Mouse (Mus musculus) left cerebral cortex, adult 6 months (tissue): ENCODE measurements around the gene Dnajc28. TPM values are rescaled to one million over a fixed set of nuclear protein-coding genes. Genes with fewer than 3 reads are reported as not detected.

Source experiments
- long read RNA-seq, 2 experiments: library from polyadenylated mRNA; unstranded; transcript quantifications; one replicate each; pipeline ENCODE4 v2.0.0; 2019 to 2020
- polyA plus RNA-seq: library from polyadenylated mRNA; unstranded; fragments of <200 nt; fragmentation: Nextera tagmentation; gene quantifications from 2 replicates; pipeline ENCODE4 v1.2.3, GENCODE M21; 2021

Dnajc28 gene
- 10.2 and 13.2 TPM in 2 replicates for polyA plus RNA-seq
- long read RNA-seq, experiment 1, transcript Dnajc28-204 (2 exons, 3,535 nt): minor isoform, 6 of 32 reads
- long read RNA-seq, experiment 1, transcript Dnajc28-201 (2 exons, 3,368 nt): major isoform, 17 of 32 reads
- long read RNA-seq, experiment 1, partial matches to known transcripts: 0 of 32 reads
- long read RNA-seq, experiment 1, other reads (novel, unspliced or antisense): 8 of 32 reads
- long read RNA-seq, experiment 2, partial matches to known transcripts: 0 of 10 reads
- long read RNA-seq, experiment 2, other reads (novel, unspliced or antisense): 7 of 10 reads

GRCm38 (mm10) chr16:91618511-91619501, at the start of gene Dnajc28:
Dnajc28 (minus strand) TSS chr16:91619026.

GRCm38 (mm10) chr16:91647461-91648219, 28.8 kb upstream of the Dnajc28 start, which contains the start of gene Son:
Son (plus strand) TSS chr16:91647506.

GRCm38 (mm10) chr16:91646681-91647419, 28.0 kb upstream of the Dnajc28 start, which contains the start of gene Gart:
Gart (minus strand) TSS chr16:91646952.

GRCm38 (mm10) chr16:91597672-91598010, 21.2 kb downstream of the Dnajc28 start, which contains the start of gene Tmem50b:
Tmem50b (minus strand) TSS chr16:91597800.

Other genes starting within 250 kb of the Dnajc28 start
- 50.5 and 56.8 TPM in 2 replicates for gene Ifnar2, start 246.2 kb downstream of the Dnajc28 start, polyA plus RNA-seq
- not detected in 2 replicates for gene Gm21970, start 227.3 kb downstream of the Dnajc28 start, polyA plus RNA-seq
- gene Il10rb, start 212.9 kb downstream of the Dnajc28 start, polyA plus RNA-seq: 14.0 and 14.8 TPM in 2 replicates
- 13.3 and 16.0 TPM in 2 replicates for gene Ifnar1, start 133.8 kb downstream of the Dnajc28 start, polyA plus RNA-seq
- gene Ifngr2, start 72.0 kb downstream of the Dnajc28 start, polyA plus RNA-seq: 46.9 and 56.4 TPM in 2 replicates
- 131 and 164 TPM in 2 replicates for gene Tmem50b, start 21.2 kb downstream of the Dnajc28 start, polyA plus RNA-seq
- 22.1 and 25.3 TPM in 2 replicates for gene Gart, start 27.9 kb upstream of the Dnajc28 start, polyA plus RNA-seq
- gene Son, start 28.5 kb upstream of the Dnajc28 start, polyA plus RNA-seq: 44.3 and 53.8 TPM in 2 replicates
- 2.9 and 5.4 TPM in 2 replicates for gene Donson, start 69.7 kb upstream of the Dnajc28 start, polyA plus RNA-seq
- 140 and 220 TPM in 2 replicates for gene Cryzl1, start 109.9 kb upstream of the Dnajc28 start, polyA plus RNA-seq
- 13.8 and 18.4 TPM in 2 replicates for gene Itsn1, start 110.3 kb upstream of the Dnajc28 start, polyA plus RNA-seq